Mouse (Mus musculus): Measurements from ENCODE around the gene Rflna. TPM values are rescaled to one million over a fixed set of nuclear protein-coding genes. Genes with fewer than 3 reads are reported as not detected.

Rflna gene
- polyA plus RNA-seq (2015; fragmentation: Nextera tagmentation; extraction: Ambion mirVana), result 4.9 and 5.1 TPM in 2 replicates

DNA sequence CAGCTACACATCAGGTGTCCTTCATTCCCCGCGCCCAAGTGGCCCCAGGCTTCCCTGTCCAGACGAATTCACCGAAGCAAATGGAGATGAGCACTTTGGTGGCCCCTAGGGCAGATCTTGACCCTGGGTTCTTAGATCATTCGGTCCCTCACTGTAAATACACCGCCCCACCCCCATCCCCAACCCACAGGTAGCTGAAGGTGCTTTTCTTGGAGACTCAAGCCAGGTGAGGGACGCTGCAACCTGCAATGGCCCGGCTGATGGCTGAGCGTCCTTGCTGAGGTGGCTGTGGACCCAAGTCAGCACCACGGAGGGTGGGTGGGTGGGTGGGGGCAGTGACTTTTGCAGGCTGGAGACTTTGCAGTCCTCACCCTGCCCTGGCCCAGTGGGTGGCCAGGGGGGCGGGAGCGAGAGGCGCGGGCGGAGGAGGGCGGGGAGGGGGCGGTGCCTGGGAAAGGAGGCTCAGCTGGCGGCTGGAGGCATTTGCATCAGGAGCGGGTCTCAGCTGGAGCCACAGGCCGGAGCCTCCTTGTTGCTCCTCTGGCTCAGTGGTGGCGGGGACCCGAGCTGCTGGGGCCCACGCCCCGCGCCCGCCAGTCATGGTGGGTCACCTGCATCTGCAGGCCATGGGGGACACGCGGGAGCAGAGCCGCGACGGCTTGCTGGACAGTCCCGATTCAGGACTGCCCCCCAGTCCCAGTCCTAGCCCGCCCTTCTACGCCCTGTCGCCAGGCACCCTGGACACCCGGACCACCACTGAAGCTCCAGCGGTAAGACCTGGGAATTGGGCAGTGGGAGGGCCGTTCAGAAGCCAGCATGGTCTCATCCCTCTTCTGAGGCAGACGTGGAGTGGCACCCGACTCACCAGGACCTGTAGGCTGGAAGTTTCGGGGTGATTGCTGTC, at the start of gene Rflna:
Gene Rflna, plus strand, starts transcription at position 253 of the 904 bp plus-strand sequence.
- 1% methylated on average over 38 of the region's 41 CpGs for WGBS
- Histone ChIP-seq H3K36me3 (no peaks in the 10 kb centered on the region), H3K27ac (no peak within 1 kb of the TSS), H3K9ac (replicated peaks) (peak within 1 kb of the TSS; percentile 64), H3K9me3 (no peaks in the 10 kb centered on the region), H3K4me1 (replicated peaks) (peaks cover 35% of the 10 kb centered on the region), H3K27me3 (peaks cover 28% of the 10 kb centered on the region), H3K4me2 (replicated peaks) (peak within 1 kb of the TSS; percentile 67), H3K4me3 (replicated peaks) (peak within 1 kb of the TSS; percentile 37)
- ATAC-seq, result peak; percentile 63

DNA sequence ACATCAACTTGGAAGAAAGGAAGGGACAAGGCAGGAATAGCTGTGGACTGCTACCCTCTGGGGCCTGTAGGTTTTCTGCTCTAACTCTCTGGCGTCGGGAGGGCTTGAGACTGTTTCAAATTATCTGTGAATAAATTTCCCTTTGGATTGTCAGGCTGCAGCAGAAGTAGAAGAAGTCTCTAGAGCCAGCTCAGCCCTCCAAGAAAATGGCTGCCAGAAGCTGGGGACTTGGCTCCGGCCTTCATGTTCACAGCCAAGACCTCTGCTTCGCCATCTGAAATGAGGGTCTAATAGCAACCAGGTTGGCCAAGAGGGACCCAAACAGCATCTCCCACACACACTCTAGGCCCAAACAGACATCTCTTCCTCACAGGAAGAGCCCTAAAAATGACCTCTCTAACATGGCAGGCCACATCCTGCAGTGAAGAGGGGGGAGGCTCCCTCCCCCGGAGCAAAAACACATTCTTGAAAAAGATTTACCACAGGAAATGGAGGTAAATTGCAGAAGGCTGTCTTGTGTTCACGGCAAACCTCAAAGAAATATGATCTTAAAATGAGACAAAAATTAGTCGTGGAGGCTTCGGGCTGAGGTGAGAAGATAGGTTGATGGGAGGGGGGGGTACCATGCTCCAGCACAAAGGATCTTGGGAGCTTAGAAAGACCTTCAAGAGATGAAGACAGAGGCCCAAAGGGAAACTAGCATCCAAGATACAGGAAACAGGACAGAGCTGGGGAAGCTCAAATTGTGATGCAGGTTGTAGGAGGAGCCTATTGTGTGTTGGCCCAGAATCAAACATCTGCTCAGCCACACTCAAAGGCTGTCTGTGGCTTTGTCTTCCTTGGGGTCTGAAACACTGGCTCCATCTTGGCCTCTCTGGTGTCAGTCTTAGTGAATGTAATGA, 48.4 kb upstream of the Rflna start:
- no peak overlapping the region for H3K27ac ChIP-seq
- 95% methylated on average over 8 of the region's 8 CpGs for WGBS

DNA sequence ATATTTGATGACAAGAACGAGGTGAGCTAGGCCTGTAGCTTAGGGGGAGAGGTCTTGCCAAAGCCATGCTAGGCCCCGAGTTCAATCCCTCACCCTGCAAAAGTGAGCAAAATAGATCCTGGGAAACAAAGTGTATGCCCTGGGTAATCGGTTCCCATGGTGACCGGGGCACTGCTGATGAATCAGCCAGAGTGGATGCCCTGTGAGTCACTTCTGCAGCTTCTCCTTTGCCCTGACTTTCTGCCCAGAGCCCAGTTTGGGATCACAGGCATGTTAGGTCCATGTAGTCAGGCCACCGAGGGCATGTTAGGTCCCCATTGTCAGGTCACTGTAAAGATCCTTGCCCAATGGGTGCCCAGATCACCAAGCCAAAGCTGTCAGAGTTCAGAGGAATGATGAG, 45.5 kb upstream of the Rflna start:
- Histone ChIP-seq H3K4me1 (replicated peaks) (peaks cover 14% of the 10 kb centered on the region), H3K27me3 (no peaks in the 10 kb centered on the region), H3K9ac (replicated peaks) (no peak overlapping the region), H3K36me3 (no peaks in the 10 kb centered on the region), H3K4me2 (replicated peaks) (no peak overlapping the region), H3K27ac (no peak overlapping the region), H3K4me3 (replicated peaks) (no peak overlapping the region), H3K9me3 (no peaks in the 10 kb centered on the region)
- WGBS, result 76% methylated on average over 5 of the region's 5 CpGs
- no peak for ATAC-seq

More for the DNA sequence above, 48.4 kb upstream of the Rflna start:
- Histone ChIP-seq H3K9me3 (no peaks in the 10 kb centered on the region), H3K4me2 (replicated peaks) (no peak overlapping the region), H3K9ac (replicated peaks) (no peak overlapping the region), H3K4me3 (replicated peaks) (no peak overlapping the region), H3K4me1 (replicated peaks) (peaks cover 13% of the 10 kb centered on the region), H3K27me3 (no peaks in the 10 kb centered on the region), H3K36me3 (no peaks in the 10 kb centered on the region)
- ATAC-seq, result no peak

DNA sequence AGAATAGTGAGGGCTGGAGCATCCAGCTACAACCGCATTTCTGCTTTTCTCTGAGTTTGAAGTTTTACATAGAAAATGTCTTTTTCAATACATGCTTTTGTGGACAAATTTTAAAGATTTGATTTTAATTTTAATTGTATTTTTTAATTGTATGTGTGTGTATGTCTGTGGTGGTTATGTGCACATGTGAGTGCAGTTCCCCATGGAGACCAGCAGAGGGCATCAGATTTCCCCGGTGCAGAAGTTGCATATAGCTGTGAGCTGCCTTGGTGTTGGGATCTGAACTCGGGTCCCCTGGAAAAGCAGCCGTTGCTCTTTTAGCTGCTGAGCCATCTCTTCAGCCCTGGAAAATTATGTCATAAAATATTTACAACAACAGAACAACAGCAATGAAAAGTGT, 43.9 kb upstream of the Rflna start:
- Histone ChIP-seq H3K4me2 (replicated peaks) (no peak overlapping the region), H3K4me3 (replicated peaks) (no peak overlapping the region), H3K9me3 (no peaks in the 10 kb centered on the region), H3K4me1 (replicated peaks) (peaks cover 19% of the 10 kb centered on the region), H3K27me3 (no peaks in the 10 kb centered on the region), H3K36me3 (no peaks in the 10 kb centered on the region), H3K9ac (replicated peaks) (no peak overlapping the region), H3K27ac (no peak overlapping the region)
- 98% methylated on average over 4 of the region's 4 CpGs for WGBS
- ATAC-seq, result no peak

DNA sequence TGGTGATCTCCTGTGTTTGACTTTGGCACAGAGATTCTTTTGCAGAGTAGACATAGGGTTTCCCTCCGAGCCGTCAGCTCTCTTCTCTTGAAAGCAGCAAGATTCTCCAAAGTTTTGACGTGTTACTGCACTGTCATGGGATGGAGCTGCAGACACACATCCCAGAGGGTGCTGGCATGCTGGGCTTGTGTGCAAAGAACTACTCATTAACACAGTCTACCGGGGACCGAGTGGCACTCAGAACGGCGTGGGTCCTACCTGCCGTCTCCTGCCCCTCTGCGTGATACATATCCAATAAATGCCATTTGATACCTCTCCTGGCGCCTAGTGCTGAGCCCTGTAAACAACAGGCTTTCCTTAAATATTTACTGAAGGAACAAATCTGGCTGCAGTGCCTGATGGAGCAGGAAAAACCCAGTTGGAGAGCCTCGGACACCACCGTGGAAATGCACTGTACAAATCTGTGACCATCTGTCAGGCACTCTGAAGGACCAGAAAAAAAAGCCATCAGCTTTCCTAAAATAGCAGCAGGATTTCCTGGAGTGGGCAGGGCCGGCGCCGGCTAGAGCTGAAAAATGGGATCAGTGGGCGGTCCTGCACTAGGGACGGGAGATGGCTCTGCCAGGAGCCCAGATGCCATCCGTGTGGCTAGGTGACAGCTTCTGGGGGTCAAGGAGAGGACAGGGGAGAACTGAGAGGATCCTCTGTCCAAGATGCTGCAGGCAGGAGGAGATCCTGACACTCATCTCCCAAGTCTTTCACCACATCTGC, 42.7 kb upstream of the Rflna start:
- Histone ChIP-seq H3K27ac (peak overlapping the region; percentile 51), H3K9me3 (no peaks in the 10 kb centered on the region), H3K4me1 (replicated peaks) (peaks cover 19% of the 10 kb centered on the region), H3K9ac (replicated peaks) (no peak overlapping the region), H3K27me3 (no peaks in the 10 kb centered on the region), H3K4me3 (replicated peaks) (no peak overlapping the region), H3K36me3 (no peaks in the 10 kb centered on the region), H3K4me2 (replicated peaks) (no peak overlapping the region)
- no peak for ATAC-seq
- 57% methylated on average over 18 of the region's 18 CpGs for WGBS

DNA sequence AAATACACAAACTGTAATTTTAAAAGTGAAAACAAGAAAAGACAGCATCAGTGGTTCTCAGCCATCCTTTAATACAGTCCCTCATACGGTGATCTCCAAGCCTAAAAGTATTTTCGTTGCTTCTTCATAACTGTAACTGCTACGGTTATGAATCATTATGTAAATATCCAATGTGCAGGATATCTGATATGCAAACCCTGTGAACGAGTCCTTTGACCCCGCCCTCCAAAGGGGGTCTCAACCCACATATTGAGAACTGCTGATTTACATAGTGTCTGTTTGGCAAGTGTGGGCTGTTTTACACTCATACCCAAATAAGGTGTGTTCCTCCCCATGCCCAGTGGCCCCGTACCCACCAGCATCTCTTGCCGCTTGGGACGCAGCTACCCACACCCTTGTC, 41.6 kb upstream of the Rflna start:
- ATAC-seq, result no peak
- Histone ChIP-seq H3K9ac (replicated peaks) (no peak overlapping the region), H3K36me3 (no peaks in the 10 kb centered on the region), H3K4me1 (replicated peaks) (peaks cover 19% of the 10 kb centered on the region), H3K4me3 (replicated peaks) (no peak overlapping the region), H3K4me2 (replicated peaks) (no peak overlapping the region), H3K9me3 (no peaks in the 10 kb centered on the region), H3K27me3 (no peaks in the 10 kb centered on the region), H3K27ac (no peak overlapping the region)
- 90% methylated on average over 8 of the region's 8 CpGs for WGBS

DNA sequence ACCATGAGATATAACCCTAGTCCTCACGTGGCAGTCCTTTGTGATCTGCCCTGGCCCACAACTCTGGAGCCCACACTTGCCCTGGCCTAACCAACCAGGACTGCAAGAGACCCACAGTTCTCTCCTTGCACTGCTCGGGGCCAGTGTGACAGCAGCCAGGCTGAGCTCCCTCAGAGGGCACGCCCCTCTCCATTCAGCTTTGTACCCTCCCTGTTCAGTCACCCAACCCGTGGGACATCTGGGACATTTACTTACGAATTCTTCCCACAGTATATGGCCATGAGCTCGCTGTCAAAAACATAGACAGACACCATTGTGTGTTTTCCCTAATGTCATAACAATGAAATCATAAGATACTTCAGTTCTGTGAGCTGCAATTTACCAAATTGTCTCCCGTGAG, 40.3 kb upstream of the Rflna start:
- H3K36me3 ChIP-seq, result no peaks in the 10 kb centered on the region
- no peaks in the 10 kb centered on the region for H3K9me3 ChIP-seq
- peaks cover 15% of the 10 kb centered on the region for H3K4me1 ChIP-seq (replicated peaks)
- no peak overlapping the region for H3K4me2 ChIP-seq (replicated peaks)
- no peaks in the 10 kb centered on the region for H3K27me3 ChIP-seq
- 0 out of 2 replicates have a peak overlapping the region, but pooled peaks have one; percentile 35 for H3K27ac ChIP-seq
- no peak overlapping the region for H3K4me3 ChIP-seq (replicated peaks)
- no peak overlapping the region for H3K9ac ChIP-seq (replicated peaks)
- WGBS, result 52% methylated on average over 7 of the region's 7 CpGs
- ATAC-seq, result no peak

DNA sequence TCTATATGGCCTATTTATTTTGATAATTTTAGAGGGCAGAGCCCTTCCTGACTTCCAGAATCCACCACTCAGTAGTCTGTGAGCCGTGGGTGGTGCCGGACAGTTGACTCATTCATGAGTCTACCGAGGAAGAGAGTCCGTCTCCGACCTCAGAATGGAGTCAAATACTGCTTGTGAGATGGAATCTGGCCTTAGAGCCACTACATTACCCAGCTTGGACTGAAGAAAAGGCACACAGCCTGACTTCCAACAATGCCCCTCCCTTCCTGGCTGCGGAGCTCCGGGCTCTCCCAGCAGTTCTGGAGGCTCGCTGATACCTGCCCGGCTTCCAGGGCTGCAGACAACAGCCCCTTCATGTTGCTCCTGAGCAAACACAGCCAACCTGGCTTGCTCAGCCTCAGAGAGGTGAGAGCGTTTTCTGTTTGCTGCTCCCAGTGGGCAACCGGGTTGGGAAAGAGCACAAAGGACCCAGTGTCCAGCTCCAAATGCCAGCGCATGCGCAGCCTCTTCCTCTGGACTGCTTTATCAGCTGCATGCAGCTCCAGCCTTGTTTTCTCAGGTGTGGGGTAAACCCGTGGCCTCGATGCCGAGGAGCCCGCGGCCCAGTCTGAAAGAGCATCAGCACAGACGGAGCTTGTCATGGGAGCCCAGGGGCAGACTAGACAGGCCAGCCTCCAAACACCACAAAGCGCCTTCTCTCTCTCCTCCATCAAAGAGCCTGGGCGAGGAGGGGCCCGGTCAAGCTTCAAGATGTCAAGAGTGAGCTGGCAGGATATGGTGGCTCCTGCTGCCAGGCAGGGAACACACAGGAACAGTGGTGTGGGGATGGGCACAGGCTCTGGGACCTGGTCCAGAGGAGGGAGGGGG, 39.0 kb upstream of the Rflna start:
- peak overlapping the region; percentile 12; the same call in 1 of the 2 replicates for H3K9ac ChIP-seq (replicated peaks)

DNA sequence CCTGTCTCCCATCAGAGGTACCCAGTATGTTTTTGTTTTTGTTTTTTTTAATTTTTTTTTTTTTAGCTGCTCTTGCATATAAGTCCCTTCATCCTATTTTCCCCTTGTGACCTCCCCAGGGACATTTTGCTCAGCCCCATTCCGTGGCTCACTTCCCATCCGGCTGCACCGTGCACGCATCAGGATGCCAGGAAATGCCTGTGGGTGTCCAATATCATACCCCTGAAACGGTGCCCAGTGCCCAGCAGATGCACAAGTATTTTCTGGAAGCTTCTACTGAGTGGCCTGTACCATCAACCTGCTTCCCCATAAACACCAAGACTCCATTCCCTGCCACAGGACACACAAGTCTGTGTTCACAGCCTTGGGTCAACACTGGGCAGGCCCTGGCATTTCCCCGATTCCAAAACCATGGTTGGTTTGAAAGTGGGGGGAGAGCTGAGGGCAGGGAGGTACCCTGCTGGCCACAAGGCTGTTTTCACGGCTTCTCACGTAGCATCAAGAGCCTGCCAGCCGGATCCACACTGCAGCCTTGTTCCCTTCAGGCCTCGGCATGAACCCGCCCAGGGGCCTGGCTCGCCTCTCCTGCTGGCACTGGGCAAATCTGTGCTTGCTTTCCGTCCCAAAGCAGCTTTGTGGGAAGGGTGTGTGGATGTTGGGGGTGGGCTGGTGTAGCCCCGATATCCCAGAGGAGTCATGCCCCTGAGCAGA, 36.2 kb upstream of the Rflna start:
- H3K4me3 ChIP-seq (replicated peaks), result no peak overlapping the region
- H3K27ac ChIP-seq, result no peak overlapping the region
- no peaks in the 10 kb centered on the region for H3K27me3 ChIP-seq
- no peaks in the 10 kb centered on the region for H3K9me3 ChIP-seq
- peaks cover 14% of the 10 kb centered on the region for H3K4me1 ChIP-seq (replicated peaks)
- H3K4me2 ChIP-seq (replicated peaks), result no peak overlapping the region
- no peaks in the 10 kb centered on the region for H3K36me3 ChIP-seq
- no peak for ATAC-seq
- no peak overlapping the region for H3K9ac ChIP-seq (replicated peaks)
- WGBS, result 81% methylated on average over 14 of the region's 14 CpGs

More for the DNA sequence above, 39.0 kb upstream of the Rflna start:
- Histone ChIP-seq H3K36me3 (no peaks in the 10 kb centered on the region), H3K4me1 (replicated peaks) (peaks cover 15% of the 10 kb centered on the region), H3K4me3 (replicated peaks) (no peak overlapping the region), H3K27ac (peak overlapping the region; percentile 48; the same call in 1 of the 2 replicates), H3K27me3 (no peaks in the 10 kb centered on the region), H3K9me3 (no peaks in the 10 kb centered on the region), H3K4me2 (replicated peaks) (no peak overlapping the region)
- ATAC-seq, result 0 out of 2 replicates have a peak, but pooled peaks have one; percentile 14
- 74% methylated on average over 22 of the region's 22 CpGs for WGBS

DNA sequence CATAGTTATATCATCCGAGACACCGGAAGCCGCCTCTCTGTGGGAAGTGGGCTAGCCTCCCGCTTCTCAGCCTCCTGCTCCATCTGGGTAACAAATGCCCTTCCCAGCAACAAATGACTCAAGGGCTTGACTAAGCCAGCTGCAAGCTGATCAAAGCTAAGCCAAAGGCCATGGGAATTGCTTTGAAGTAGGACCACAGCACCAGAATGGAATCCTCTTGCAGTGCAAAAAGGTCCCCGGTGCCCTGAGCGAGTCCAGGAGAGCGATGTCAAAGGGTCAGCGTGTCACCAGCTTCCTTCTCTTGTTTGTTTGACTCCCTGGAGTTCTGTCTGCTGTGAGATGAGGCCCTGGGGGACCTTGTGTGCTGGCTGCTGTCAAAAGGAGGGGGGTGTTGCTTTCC, 33.2 kb upstream of the Rflna start:
- Histone ChIP-seq H3K4me2 (replicated peaks) (no peak overlapping the region), H3K4me3 (replicated peaks) (no peak overlapping the region), H3K9ac (replicated peaks) (no peak overlapping the region), H3K9me3 (no peaks in the 10 kb centered on the region), H3K36me3 (no peaks in the 10 kb centered on the region), H3K4me1 (replicated peaks) (peaks cover 8% of the 10 kb centered on the region), H3K27me3 (no peaks in the 10 kb centered on the region), H3K27ac (peak overlapping the region; percentile 44; the same call in 1 of the 2 replicates)
- ATAC-seq, result no peak
- WGBS, result 25% methylated on average over 8 of the region's 8 CpGs
